Mouse (Mus musculus) limb, embryonic 10.5 days (tissue): ENCODE measurements around the gene Evx1. TPM values are rescaled to one million over a fixed set of nuclear protein-coding genes. Genes with fewer than 3 reads are reported as not detected.

ENCODE experiments used
- DNase-seq: peaks from one replicate; pipeline ENCODE4 v3.0.0-alpha.2; 2017; ENCODE audit warnings: low spot score
- H3K27ac ChIP-seq: fragments of 300-500 bp; sonication (generic); 2 replicates; pipeline ENCODE4 v1.5.1; 2016; ENCODE audit warnings: mild to moderate bottlenecking
- H3K27me3 ChIP-seq: fragments of 300-500 bp; sonication (generic); 2 replicates; pipeline ENCODE4 v1.6.1; 2016; ENCODE audit warnings: low read depth, mild to moderate bottlenecking; ENCODE audit not compliant: poor library complexity, severe bottlenecking
- H3K36me3 ChIP-seq: fragments of 300-500 bp; sonication (generic); 2 replicates; pipeline ENCODE4 v1.6.1; 2016; ENCODE audit warnings: mild to moderate bottlenecking, moderate library complexity
- H3K4me1 ChIP-seq: fragments of 300-500 bp; sonication (generic); 2 replicates; pipeline ENCODE4 v1.6.1; 2016
- H3K4me3 ChIP-seq: fragments of 300-500 bp; sonication (generic); 2 replicates; pipeline ENCODE4 v1.5.1; 2016; ENCODE audit warnings: mild to moderate bottlenecking, moderate library complexity
- H3K9me3 ChIP-seq: fragments of 300-500 bp; sonication (generic); replicated peaks from 2 replicates; pipeline ENCODE4 v1.6.1; 2016; ENCODE audit warnings: mild to moderate bottlenecking
- WGBS: fragments of 180-500 bp; shearing (Covaris S2); methylation state at CpG from one replicate; pipeline ENCODE4 v1.1.7; 2016; 5-methylcytosine and 5-hydroxymethylcytosine counted together
- polyA plus RNA-seq: library from polyadenylated mRNA; unstranded; fragments of >200 nt; fragmentation: Nextera tagmentation; extraction: Ambion mirVana; gene quantifications from 2 replicates; pipeline ENCODE4 v1.2.1, GENCODE M21; 2016

Gene Evx1
- polyA plus RNA-seq, 1 experiment from 2014 or later, result 3.7 TPM

GRCm38 (mm10) chr6:52298511-52298910 is 14.8 kb upstream of the Evx1 start:
- peaks cover 78% of the 10 kb centered on the region for H3K27me3 ChIP-seq
- H3K27ac ChIP-seq, result no peak overlapping the region
- no peaks in the 10 kb centered on the region for H3K36me3 ChIP-seq
- no peaks in the 10 kb centered on the region for H3K9me3 ChIP-seq
- H3K4me3 ChIP-seq, result no peak overlapping the region
- WGBS, result 79% methylated on average over 4 of the region's 4 CpGs
- no peaks in the 10 kb centered on the region for H3K4me1 ChIP-seq
- no peak for DNase-seq

- Histone ChIP-seq H3K36me3 (no peaks in the 10 kb centered on the region), H3K4me1 (peaks cover 4% of the 10 kb centered on the region), H3K4me3 (no peak overlapping the region), H3K27me3 (peaks cover 77% of the 10 kb centered on the region), H3K9me3 (no peaks in the 10 kb centered on the region), H3K27ac (no peak overlapping the region)
- WGBS, result 85% methylated on average over 4 of the region's 4 CpGs
- DNase-seq, result no peak
Observed at GRCm38 (mm10) chr6:52300806-52301205, 12.5 kb upstream of the Evx1 start.

- Histone ChIP-seq H3K27ac (no peak overlapping the region), H3K9me3 (no peaks in the 10 kb centered on the region), H3K27me3 (peaks cover 84% of the 10 kb centered on the region), H3K4me3 (no peak overlapping the region), H3K36me3 (no peaks in the 10 kb centered on the region), H3K4me1 (peaks cover 17% of the 10 kb centered on the region)
- no peak for DNase-seq
- WGBS, result 68% methylated on average over 3 of the region's 3 CpGs
Observed at GRCm38 (mm10) chr6:52303426-52303825, 9.9 kb upstream of the Evx1 start.

- no peaks in the 10 kb centered on the region for H3K36me3 ChIP-seq
- DNase-seq, result peak; percentile 74
- WGBS, result under 1% methylated on average over 30 of the region's 30 CpGs
- peaks cover 96% of the 10 kb centered on the region for H3K27me3 ChIP-seq
- H3K27ac ChIP-seq, result peak overlapping the region; percentile 72
- H3K4me1 ChIP-seq, result peaks cover 31% of the 10 kb centered on the region
- H3K9me3 ChIP-seq, result no peaks in the 10 kb centered on the region
- H3K4me3 ChIP-seq, result peak overlapping the region; percentile 51
Observed at GRCm38 (mm10) chr6:52305877-52306389, 7.4 kb upstream of the Evx1 start.

- H3K4me3 ChIP-seq, result peak overlapping the region; percentile 41; the same call in 1 of the 2 replicates
- H3K9me3 ChIP-seq, result no peaks in the 10 kb centered on the region
- 32% methylated on average over 10 of the region's 10 CpGs for WGBS
- H3K27me3 ChIP-seq, result peaks cover 100% of the 10 kb centered on the region
- peaks cover 60% of the 10 kb centered on the region for H3K4me1 ChIP-seq
- H3K27ac ChIP-seq, result no peak overlapping the region
- H3K36me3 ChIP-seq, result no peaks in the 10 kb centered on the region
- no peak for DNase-seq
Observed at GRCm38 (mm10) chr6:52309766-52310165, 3.5 kb upstream of the Evx1 start.

GRCm38 (mm10) chr6:52310366-52310765 is 2.9 kb upstream of the Evx1 start:
- Histone ChIP-seq H3K27me3 (peaks cover 100% of the 10 kb centered on the region), H3K4me3 (peak overlapping the region; percentile 41), H3K27ac (peak overlapping the region; percentile 62), H3K4me1 (peaks cover 66% of the 10 kb centered on the region), H3K9me3 (no peaks in the 10 kb centered on the region), H3K36me3 (no peaks in the 10 kb centered on the region)
- WGBS, result 2% methylated on average over 24 of the region's 24 CpGs
- DNase-seq, result peak; percentile 61

- peak; percentile 40 for DNase-seq
- 8% methylated on average over 6 of the region's 6 CpGs for WGBS
- peaks cover 66% of the 10 kb centered on the region for H3K4me1 ChIP-seq
- peak overlapping the region; percentile 53; the same call in 1 of the 2 replicates for H3K27ac ChIP-seq
- no peaks in the 10 kb centered on the region for H3K36me3 ChIP-seq
- H3K27me3 ChIP-seq, result peaks cover 100% of the 10 kb centered on the region
- peak overlapping the region; percentile 46 for H3K4me3 ChIP-seq
- no peaks in the 10 kb centered on the region for H3K9me3 ChIP-seq
Observed at GRCm38 (mm10) chr6:52311661-52312557, 1.4 kb upstream of the Evx1 start.

- Histone ChIP-seq H3K27me3 (peaks cover 100% of the 10 kb centered on the region), H3K4me3 (peak overlapping the region; percentile 46; the same call in 1 of the 2 replicates), H3K4me1 (peaks cover 70% of the 10 kb centered on the region), H3K9me3 (no peaks in the 10 kb centered on the region), H3K27ac (peak overlapping the region; percentile 53; the same call in 1 of the 2 replicates), H3K36me3 (no peaks in the 10 kb centered on the region)
- WGBS, result 6% methylated on average over 8 of the region's 8 CpGs
- peak; percentile 44 for DNase-seq
Observed at GRCm38 (mm10) chr6:52312558-52312915, 761 bp upstream of the Evx1 start.

- WGBS, result under 1% methylated on average over 27 of the region's 27 CpGs
- Histone ChIP-seq H3K27me3 (peaks cover 100% of the 10 kb centered on the region), H3K4me1 (peaks cover 76% of the 10 kb centered on the region), H3K27ac (peak overlapping the region; percentile 82), H3K36me3 (no peaks in the 10 kb centered on the region), H3K4me3 (peak overlapping the region; percentile 46), H3K9me3 (no peaks in the 10 kb centered on the region)
- DNase-seq, result peak; percentile 63
Observed at GRCm38 (mm10) chr6:52314304-52315100, 1.2 kb downstream of the Evx1 start.

GRCm38 (mm10) chr6:52315441-52316412 is 2.4 kb downstream of the Evx1 start:
- WGBS, result 9% methylated on average over 27 of the region's 27 CpGs

GRCm38 (mm10) chr6:52316413-52317184 is 3.3 kb downstream of the Evx1 start:
- peak; percentile 67 for DNase-seq
- peak overlapping the region; percentile 46 for H3K4me3 ChIP-seq
- peaks cover 69% of the 10 kb centered on the region for H3K4me1 ChIP-seq
- H3K9me3 ChIP-seq, result no peaks in the 10 kb centered on the region
- H3K27ac ChIP-seq, result peak overlapping the region; percentile 76
- no peaks in the 10 kb centered on the region for H3K36me3 ChIP-seq
- 8% methylated on average over 80 of the region's 81 CpGs for WGBS
- peaks cover 100% of the 10 kb centered on the region for H3K27me3 ChIP-seq

More at GRCm38 (mm10) chr6:52315441-52316412, 2.4 kb downstream of the Evx1 start:
- H3K27me3 ChIP-seq, result peaks cover 100% of the 10 kb centered on the region
- peaks cover 73% of the 10 kb centered on the region for H3K4me1 ChIP-seq
- H3K36me3 ChIP-seq, result no peaks in the 10 kb centered on the region
- H3K27ac ChIP-seq, result peak overlapping the region; percentile 76
- H3K9me3 ChIP-seq, result no peaks in the 10 kb centered on the region
- peak; percentile 68 for DNase-seq
- peak overlapping the region; percentile 46 for H3K4me3 ChIP-seq
